Mouse (Mus musculus) urinary bladder, adult 18-20 months (tissue): ENCODE measurements around the gene Vti1a.

Experiments used
- DNase-seq, 2 experiments: peaks; one replicate each; pipeline ENCODE4 v3.0.0; 2022; ENCODE audit warnings: low spot score in 2 of 2, mixed read lengths in 2 of 2

Gene Vti1a

GRCm38 (mm10) chr19:55313649-55314048 lies 2.4 kb upstream of the Vti1a start:
- no peak for DNase-seq

- peak; percentile 54 to 90 for DNase-seq
These were observed 515 bp upstream of the Vti1a start, which contains the start of gene Zdhhc6 for GRCm38 (mm10) chr19:55315452-55316108. Gene Zdhhc6, minus strand, starts transcription at chr19:55316032.

- DNase-seq = no peak
These were observed 806 bp downstream of the Vti1a start for GRCm38 (mm10) chr19:55316901-55317300.

GRCm38 (mm10) chr19:55319036-55319435 lies 2.9 kb downstream of the Vti1a start:
- DNase-seq = no peak

GRCm38 (mm10) chr19:55319521-55319920 lies 3.4 kb downstream of the Vti1a start:
- no peak for DNase-seq

GRCm38 (mm10) chr19:55322604-55323003 lies 6.5 kb downstream of the Vti1a start:
- no peak for DNase-seq

GRCm38 (mm10) chr19:55327510-55327909 lies 11.4 kb downstream of the Vti1a start:
- DNase-seq = no peak

- DNase-seq = no peak
These were observed 15.7 kb downstream of the Vti1a start for GRCm38 (mm10) chr19:55331776-55332175.

- DNase-seq = peak; percentile 38 to 43
These were observed 16.7 kb downstream of the Vti1a start for GRCm38 (mm10) chr19:55332641-55333268.

GRCm38 (mm10) chr19:55335881-55336280 lies 19.8 kb downstream of the Vti1a start:
- no peak for DNase-seq

GRCm38 (mm10) chr19:55336441-55336840 lies 20.3 kb downstream of the Vti1a start:
- no peak for DNase-seq

- no peak for DNase-seq
These were observed 21.0 kb downstream of the Vti1a start for GRCm38 (mm10) chr19:55337066-55337465.

GRCm38 (mm10) chr19:55337664-55338063 lies 21.6 kb downstream of the Vti1a start:
- no peak for DNase-seq

- DNase-seq = no peak
These were observed 24.4 kb downstream of the Vti1a start for GRCm38 (mm10) chr19:55340521-55340920.

- no peak for DNase-seq
These were observed 25.3 kb downstream of the Vti1a start for GRCm38 (mm10) chr19:55341377-55341776.

GRCm38 (mm10) chr19:55342423-55342822 lies 26.3 kb downstream of the Vti1a start:
- peak in 1 of 2 experiments; percentile 17 for DNase-seq

GRCm38 (mm10) chr19:55343274-55343673 lies 27.2 kb downstream of the Vti1a start:
- peak in 1 of 2 experiments; percentile 27 for DNase-seq

- DNase-seq = no peak
These were observed 32.1 kb downstream of the Vti1a start for GRCm38 (mm10) chr19:55348187-55348586.

GRCm38 (mm10) chr19:55350673-55351378 lies 34.7 kb downstream of the Vti1a start:
- no peak for DNase-seq

GRCm38 (mm10) chr19:55362606-55363005 lies 46.5 kb downstream of the Vti1a start:
- DNase-seq = no peak

- DNase-seq = no peak
These were observed 53.6 kb downstream of the Vti1a start for GRCm38 (mm10) chr19:55369691-55370090.

- DNase-seq = no peak
These were observed 60.2 kb downstream of the Vti1a start for GRCm38 (mm10) chr19:55376331-55376730.

GRCm38 (mm10) chr19:55377465-55377864 lies 61.4 kb downstream of the Vti1a start:
- DNase-seq = no peak
